Comparison of ENCODE assay signal across 13 mouse cellular contexts in the genomic region with DNA sequence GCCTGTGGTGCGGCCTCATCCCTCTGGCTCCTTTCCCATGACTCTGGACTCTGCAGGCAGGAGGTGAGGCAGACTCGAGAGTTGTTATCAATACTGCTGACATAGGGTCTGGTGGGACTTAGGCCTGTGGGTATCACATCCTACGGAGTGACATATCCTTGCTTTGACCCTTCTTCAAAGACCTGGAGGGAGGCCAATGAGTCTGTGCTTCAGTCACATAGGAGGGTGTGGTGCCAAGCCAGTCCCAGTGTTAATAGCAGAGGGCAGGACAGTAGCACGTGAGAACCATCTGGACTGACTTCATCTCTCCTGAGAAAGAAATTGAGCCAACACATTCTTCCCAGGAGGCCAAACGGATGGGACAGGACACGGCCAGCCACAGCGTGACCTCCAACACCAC. TPM values are rescaled to one million over a fixed set of nuclear protein-coding genes. Genes with fewer than 3 reads are reported as not detected.
DNase-seq lines count a peak whose midpoint lies in the region; ATAC-seq and TF ChIP-seq lines count a peak whose summit lies in the region.
"Had no signal": no experiment of that assay in that cellular context is flagged by ENCODE, and none has a peak within 500 bp of the region (broad histone marks: within the 10 kb centered on the region; RNA-seq: fewer than 3 reads in every experiment).

No protein-coding gene starts in this region.

- ATAC-seq in cerebellum, adult (ENCODE audit: insufficient number of reproducible peaks, low FRiP score, low TSS enrichment): no peak
- no peak; the same call in 1 of the 2 replicates for ATAC-seq in midbrain, postnatal 0 days (ENCODE audit: low FRiP score)
- no peak for ATAC-seq in midbrain, embryonic 11.5 days (ENCODE audit: low FRiP score)
- ATAC-seq in heart, embryonic 13.5 days (ENCODE audit: extremely low read depth, insufficient number of reproducible peaks, low FRiP score, low TSS enrichment): 0 out of 2 replicates have a peak, but pooled peaks have one; percentile 18

- no peaks in the 10 kb centered on the region for H3K9me3 ChIP-seq in midbrain, postnatal 0 days (ENCODE audit: low read length)
- H3K9me3 ChIP-seq in midbrain, embryonic 11.5 days (ENCODE audit: control insufficient read depth, low read length): no peaks in the 10 kb centered on the region
- H3K9me3 ChIP-seq in heart, embryonic 13.5 days: no peaks in the 10 kb centered on the region
- H3K9me3 ChIP-seq: hindbrain, embryonic 15.5 days; megakaryocyte, embryonic 14.5 days had no signal

- DNase-seq in cerebellum, adult 11 months: peak; percentile 71
- peak; percentile 15 for DNase-seq in midbrain, postnatal 0 days (ENCODE audit: low spot score)
- no peak for DNase-seq in midbrain, embryonic 11.5 days (ENCODE audit: low spot score, missing footprints)
- no peak for DNase-seq in kidney, postnatal 10 days
- DNase-seq in layer of hippocampus, adult 9-11 months: no peak
- no peak for DNase-seq in c-Kit-positive CD71-positive TER-119-positive erythroid progenitor cells, embryonic 14.5 days (ENCODE audit: low spot score)
- DNase-seq: kidney, postnatal 25 days had no signal

- no peak overlapping the region for H3K4me3 ChIP-seq in midbrain, postnatal 0 days (ENCODE audit: low read depth, low read length)
- H3K4me3 ChIP-seq in midbrain, embryonic 11.5 days (ENCODE audit: low read depth, low read length): no peak overlapping the region
- H3K4me3 ChIP-seq in heart, embryonic 13.5 days: no peak overlapping the region
- H3K4me3 ChIP-seq: hindbrain, embryonic 15.5 days; megakaryocyte, embryonic 14.5 days; myocyte had no signal

- no peaks in the 10 kb centered on the region for H3K27me3 ChIP-seq in midbrain, postnatal 0 days (ENCODE audit: insufficient read depth, low read length)
- H3K27me3 ChIP-seq in midbrain, embryonic 11.5 days (ENCODE audit: control insufficient read depth, insufficient read depth, low read length): no peaks in the 10 kb centered on the region
- no peaks in the 10 kb centered on the region for H3K27me3 ChIP-seq in heart, embryonic 13.5 days (replicated peaks)
- H3K27me3 ChIP-seq: hindbrain, embryonic 15.5 days had no signal

- WGBS in midbrain, postnatal 0 days: 71% methylated on average over 7 of the region's 7 CpGs
- 81% methylated on average over 7 of the region's 7 CpGs for WGBS in midbrain, embryonic 11.5 days
- 25% methylated on average over 7 of the region's 7 CpGs for WGBS in heart, embryonic 13.5 days

- H3K9ac ChIP-seq in midbrain, postnatal 0 days (replicated peaks; ENCODE audit: low read length, poor library complexity, severe bottlenecking): no peak overlapping the region
- no peak overlapping the region for H3K9ac ChIP-seq in midbrain, embryonic 11.5 days (ENCODE audit: low read length)
- no peak overlapping the region for H3K9ac ChIP-seq in heart, embryonic 13.5 days
- H3K9ac ChIP-seq: hindbrain, embryonic 15.5 days had no signal

- H3K4me2 ChIP-seq in midbrain, postnatal 0 days (ENCODE audit: low read depth, low read length, poor library complexity, severe bottlenecking): no peak overlapping the region
- H3K4me2 ChIP-seq in midbrain, embryonic 11.5 days: no peak overlapping the region
- H3K4me2 ChIP-seq in heart, embryonic 13.5 days: no peak overlapping the region
- H3K4me2 ChIP-seq: hindbrain, embryonic 15.5 days; liver, embryonic 11.5 days had no signal

- no peaks in the 10 kb centered on the region for H3K4me1 ChIP-seq in midbrain, postnatal 0 days (ENCODE audit: insufficient read depth, low read length)
- H3K4me1 ChIP-seq in midbrain, embryonic 11.5 days (ENCODE audit: control insufficient read depth, insufficient read depth, low read length): no peaks in the 10 kb centered on the region
- peaks cover 26% of the 10 kb centered on the region for H3K4me1 ChIP-seq in heart, embryonic 13.5 days
- H3K4me1 ChIP-seq: hindbrain, embryonic 15.5 days had no signal

- TF ChIP-seq CTCF in midbrain, postnatal 0 days (IDR thresholded peaks at IDR 0.05): no peak

- H3K27ac ChIP-seq in midbrain, postnatal 0 days (ENCODE audit: low read depth, low read length): no peak overlapping the region
- no peak overlapping the region for H3K27ac ChIP-seq in midbrain, embryonic 11.5 days (ENCODE audit: low read depth, low read length)
- peak overlapping the region; percentile 66 for H3K27ac ChIP-seq in heart, embryonic 13.5 days (replicated peaks)
- H3K27ac ChIP-seq: hindbrain, embryonic 15.5 days had no signal

- H3K36me3 ChIP-seq in midbrain, postnatal 0 days (ENCODE audit: insufficient read depth, low read length): peaks cover 43% of the 10 kb centered on the region
- peaks cover 3% of the 10 kb centered on the region; the same call in 1 of the 2 replicates for H3K36me3 ChIP-seq in midbrain, embryonic 11.5 days (ENCODE audit: control insufficient read depth, insufficient read depth, low read length)
- H3K36me3 ChIP-seq in heart, embryonic 13.5 days: peaks cover 40% of the 10 kb centered on the region

RNA-seq across cellular contexts. Expression of gene Wnt5b, which starts 28.1 kb away (rescaled TPM):
- 2.1 and 4.4 TPM in 2 replicates for total RNA-seq in midbrain, postnatal 0 days (2014; rRNA removed)
- 0.99 and 1.6 TPM in 2 replicates for polyA plus RNA-seq in midbrain, postnatal 0 days (2015; fragmentation: Nextera tagmentation; extraction: Ambion mirVana)
- polyA plus RNA-seq in midbrain, embryonic 11.5 days (2014; fragmentation: Nextera tagmentation; extraction: Ambion mirVana): 6.9 and 9.2 TPM in 2 replicates
- polyA plus RNA-seq in heart, embryonic 13.5 days (2015; fragmentation: Nextera tagmentation; extraction: Ambion mirVana): 6.3 and 8.2 TPM in 2 replicates

Comparison
In these comparisons a context has a peak if more than half of its experiments do, and no peak if none do; other contexts are left out.
1. DNase-seq: peak in cerebellum, adult 11 months (single experiment) and midbrain, postnatal 0 days (single experiment); none in midbrain, embryonic 11.5 days (single experiment), kidney, postnatal 10 days (single experiment), layer of hippocampus, adult 9-11 months (single experiment) and c-Kit-positive CD71-positive TER-119-positive erythroid progenitor cells, embryonic 14.5 days (single experiment).